Mouse (Mus musculus) heart, adult 2 months (tissue): ENCODE results near the gene Lrch4.

ENCODE experiments used
- CTCF ChIP-seq: fragments of 200-600 bp; IDR thresholded peaks from 2 replicates; pipeline ENCODE4 v1.8.1; 2022; ENCODE audit warnings: antibody characterized with exemption, mild to moderate bottlenecking, moderate library complexity
- EP300 ChIP-seq: fragments of 200-500 bp; IDR thresholded peaks from 2 replicates; pipeline ENCODE4 v1.6.1; 2011; ENCODE audit warnings: low read depth, low read length, control low read depth; ENCODE audit not compliant: insufficient read depth
- POLR2A ChIP-seq: fragments of 200-500 bp; IDR thresholded peaks from 2 replicates; pipeline ENCODE4 v1.6.1; 2011; ENCODE audit warnings: mild to moderate bottlenecking, low read depth, low read length, control low read depth; ENCODE audit not compliant: insufficient read depth

DNA sequence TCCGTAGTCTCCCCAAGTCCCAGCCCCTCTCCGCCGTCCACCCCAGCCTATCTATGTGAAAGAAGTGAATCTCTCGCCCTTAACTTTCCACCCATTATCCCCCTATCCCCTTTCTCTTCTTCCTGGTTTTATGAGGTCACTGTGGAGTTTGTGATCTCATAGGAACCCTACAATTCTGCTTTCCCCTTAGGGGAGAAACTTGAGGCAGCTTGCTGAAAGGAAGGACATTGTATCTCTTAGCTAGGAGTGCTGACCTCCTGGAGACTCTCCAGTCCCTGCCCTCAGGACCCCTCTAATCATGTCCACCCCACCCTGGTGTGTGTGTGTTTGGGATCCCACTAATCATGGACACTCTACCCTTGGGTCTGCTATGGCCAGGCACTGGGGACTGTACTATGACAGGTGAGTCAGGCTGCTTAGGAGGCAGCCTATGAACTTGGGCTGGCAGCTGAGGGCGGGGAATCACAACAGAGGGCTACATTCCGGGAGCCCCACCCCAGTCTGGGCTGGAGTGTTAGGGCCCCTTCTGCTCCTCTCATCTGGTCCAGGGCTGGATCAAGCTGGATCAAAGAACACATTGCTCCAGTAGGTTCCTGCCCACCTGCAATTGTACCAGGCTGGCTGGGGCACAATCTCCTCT is 1.1 kb downstream of the Lrch4 start:
- no peak for TF ChIP-seq CTCF
- no peak for TF ChIP-seq POLR2A
- no peak for TF ChIP-seq EP300
